Mouse (Mus musculus): ENCODE data around the gene Sirt7. TPM values are rescaled to one million over a fixed set of nuclear protein-coding genes. Genes with fewer than 3 reads are reported as not detected.

The Sirt7 gene
- polyA plus RNA-seq, 1 experiment from 2014 or later, result 30.1 TPM

GRCm38 (mm10) chr11:120620195-120620594 is 4.8 kb downstream of the Sirt7 start:
- in situ Hi-C loops (cut with MboI; ENCODE audit: low pct_unique_long_range_greater_than_20kb), result no loop called here
- no peak for DNase-seq (ENCODE audit: low read depth, low spot score)
- ATAC-seq, result no peak
- no peak for TF ChIP-seq CTCF (IDR thresholded peaks at IDR 0.05)
- H3K27me3 ChIP-seq, result no peaks in the 10 kb centered on the region
- ChIA-PET POLR2A (no interaction called here), CTCF (no interaction called here)

- ATAC-seq, result no peak
- CTCF ChIA-PET, result no interaction called here
- no peak for DNase-seq (ENCODE audit: low read depth, low spot score)
- H3K27me3 ChIP-seq, result no peaks in the 10 kb centered on the region
- TF ChIP-seq CTCF (IDR thresholded peaks at IDR 0.05), result no peak
- in situ Hi-C loops (cut with MboI; ENCODE audit: low pct_unique_long_range_greater_than_20kb), result no loop called here
- POLR2A ChIA-PET, result interaction anchor here (0.6 kb wide), 2 partner anchors 66 to 151 kb away, joined by 3 to 4 read pairs; no protein-coding TSS in a partner anchor
These were observed 6.2 kb downstream of the Sirt7 start for GRCm38 (mm10) chr11:120618619-120619535.

- ATAC-seq (peak; percentile 78), DNase-seq (ENCODE audit: low read depth, low spot score) (no peak)
- no peak for TF ChIP-seq CTCF (IDR thresholded peaks at IDR 0.05)
- POLR2A ChIA-PET, result interaction anchor here (0.8 kb wide), 1 partner anchor 35 kb away, joined by 3 read pairs; no protein-coding TSS in a partner anchor
- CTCF ChIA-PET, result interaction anchor here (1.5 kb wide), 1 partner anchor 35 kb away, joined by 3 read pairs; no protein-coding TSS in a partner anchor
- H3K27me3 ChIP-seq, result no peaks in the 10 kb centered on the region
- in situ Hi-C loops (cut with MboI; ENCODE audit: low pct_unique_long_range_greater_than_20kb), result no loop called here
These were observed 7.4 kb downstream of the Sirt7 start, which contains the start of gene Pcyt2 for GRCm38 (mm10) chr11:120617519-120618112. Pcyt2 (minus strand) TSS chr11:120617936.

GRCm38 (mm10) chr11:120616617-120617294 is 8.3 kb downstream of the Sirt7 start:
- POLR2A ChIA-PET, result interaction anchor here (0.8 to 1.5 kb wide), 5 partner anchors 16 to 179 kb away, joined by 3 read pairs; partner anchors contain the start of gene Mafg
- DNase-seq (ENCODE audit: low read depth, low spot score), result no peak
- no peak for ATAC-seq

GRCm38 (mm10) chr11:120615606-120616203 is 9.3 kb downstream of the Sirt7 start:
- ChIA-PET CTCF (interaction anchor here (1.2 to 1.3 kb wide), 2 partner anchors 15 to 161 kb away, joined by 4 to 5 read pairs; no protein-coding TSS in a partner anchor), POLR2A (interaction anchor here (0.6 to 1.5 kb wide), 4 partner anchors 17 to 180 kb away, joined by 3 read pairs; partner anchors contain the start of gene Mafg)
- TF ChIP-seq CTCF (IDR thresholded peaks at IDR 0.05), result no peak
- no peaks in the 10 kb centered on the region for H3K27me3 ChIP-seq
- in situ Hi-C loops (cut with MboI; ENCODE audit: low pct_unique_long_range_greater_than_20kb), result no loop called here
- ATAC-seq, result no peak
- DNase-seq (ENCODE audit: low read depth, low spot score), result no peak

More at GRCm38 (mm10) chr11:120616617-120617294, 8.3 kb downstream of the Sirt7 start:
- TF ChIP-seq CTCF (IDR thresholded peaks at IDR 0.05), result no peak
- in situ Hi-C loops (cut with MboI; ENCODE audit: low pct_unique_long_range_greater_than_20kb), result no loop called here
- CTCF ChIA-PET, result interaction anchor here (1.2 to 1.5 kb wide), 3 partner anchors 14 to 159 kb away, joined by 3 to 5 read pairs (median 4); no protein-coding TSS in a partner anchor
- no peaks in the 10 kb centered on the region for H3K27me3 ChIP-seq

GRCm38 (mm10) chr11:120615167-120615566 is 9.9 kb downstream of the Sirt7 start:
- POLR2A ChIA-PET, result interaction anchor here (1.5 kb wide), 1 partner anchor 35 kb away, joined by 3 read pairs; no protein-coding TSS in a partner anchor
- ATAC-seq, result no peak
- in situ Hi-C loops (cut with MboI; ENCODE audit: low pct_unique_long_range_greater_than_20kb), result no loop called here
- CTCF ChIA-PET, result interaction anchor here (1.3 kb wide), 1 partner anchor 15 kb away, joined by 4 read pairs; no protein-coding TSS in a partner anchor
- no peak for TF ChIP-seq CTCF (IDR thresholded peaks at IDR 0.05)
- DNase-seq (ENCODE audit: low read depth, low spot score), result no peak
- no peaks in the 10 kb centered on the region for H3K27me3 ChIP-seq

GRCm38 (mm10) chr11:120613976-120614375 is 11.1 kb downstream of the Sirt7 start:
- ChIA-PET CTCF (interaction anchor here (1.1 kb wide), 1 partner anchor 32 kb away, joined by 3 read pairs; no protein-coding TSS in a partner anchor), POLR2A (interaction anchor here (0.7 kb wide), 1 partner anchor 17 kb away, joined by 3 read pairs; no protein-coding TSS in a partner anchor)
- in situ Hi-C loops (cut with MboI; ENCODE audit: low pct_unique_long_range_greater_than_20kb), result no loop called here
- no peak for ATAC-seq
- no peak for TF ChIP-seq CTCF (IDR thresholded peaks at IDR 0.05)
- no peak for DNase-seq (ENCODE audit: low read depth, low spot score)
- H3K27me3 ChIP-seq, result no peaks in the 10 kb centered on the region

GRCm38 (mm10) chr11:120613481-120613972 is 11.5 kb downstream of the Sirt7 start:
- CTCF ChIA-PET, result interaction anchor here (1.1 kb wide), 1 partner anchor 31 kb away, joined by 3 read pairs; no protein-coding TSS in a partner anchor
- no peaks in the 10 kb centered on the region for H3K27me3 ChIP-seq
- no peak for TF ChIP-seq CTCF (IDR thresholded peaks at IDR 0.05)
- no peak for DNase-seq (ENCODE audit: low read depth, low spot score)
- no peak for ATAC-seq
- POLR2A ChIA-PET, result no interaction called here
- in situ Hi-C loops (cut with MboI; ENCODE audit: low pct_unique_long_range_greater_than_20kb), result no loop called here

GRCm38 (mm10) chr11:120612763-120613162 is 12.3 kb downstream of the Sirt7 start:
- ChIA-PET CTCF (interaction anchor here (2.0 kb wide), 1 partner anchor 124 kb away, joined by 6 read pairs; no protein-coding TSS in a partner anchor), POLR2A (no interaction called here)
- TF ChIP-seq CTCF (IDR thresholded peaks at IDR 0.05), result no peak
- ATAC-seq (no peak), DNase-seq (ENCODE audit: low read depth, low spot score) (no peak)
- in situ Hi-C loops (cut with MboI; ENCODE audit: low pct_unique_long_range_greater_than_20kb), result no loop called here
- H3K27me3 ChIP-seq, result no peaks in the 10 kb centered on the region

Measured in Patski (cell line).